Mouse (Mus musculus): Measurements from ENCODE around the gene Pld4. TPM values are rescaled to one million over a fixed set of nuclear protein-coding genes. Genes with fewer than 3 reads are reported as not detected.

Gene Pld4
- total and polyA plus RNA-seq, 3 experiments, result 112 to 226 (median 149) TPM

GRCm38 (mm10) chr12:112764991-112765390 is 4.5 kb downstream of the Pld4 start:
- in situ Hi-C loops (cut with MboI; ENCODE audit: low pct_ligation_motif_present, low pct_unique_long_range_greater_than_20kb, low sequenced_read_pairs) (no loop called here), dilution Hi-C loops (cut with MboI; ENCODE audit: extremely low pct_ligation_motif_present, extremely low pct_unique_long_range_greater_than_20kb, low sequenced_read_pairs) (no loop called here)
- H3K4me2 ChIP-seq (ENCODE audit: insufficient read depth, low read depth, poor library complexity, severe bottlenecking), result no peak overlapping the region
- H3K79me2 ChIP-seq (replicated peaks; ENCODE audit: control insufficient read depth, extremely low read depth, insufficient read depth, poor library complexity, severe bottlenecking), result no peaks in the 10 kb centered on the region
- DNase-seq (ENCODE audit: extremely low read depth), result no peak
- no peak overlapping the region for H3K4me3 ChIP-seq (replicated peaks in 1 of 3; ENCODE audit: low read depth in 2 of 3, low read length in 2 of 3, poor library complexity in 1 of 3)
- H3K9ac ChIP-seq (ENCODE audit: insufficient read depth, low read depth), result no peak overlapping the region
- peaks cover 1% of the 10 kb centered on the region for H3K9me3 ChIP-seq (replicated peaks; ENCODE audit: low read length)
- peaks cover 12 to 29% of the 10 kb centered on the region in 2 experiments for H3K4me1 ChIP-seq (ENCODE audit: control insufficient read depth in 1 of 2, insufficient read depth in 2 of 2)
- no peaks in the 10 kb centered on the region for H3K27me3 ChIP-seq (replicated peaks)
- H3K36me3 ChIP-seq (replicated peaks in 1 of 2; ENCODE audit: control insufficient read depth in 1 of 2, insufficient read depth in 1 of 2, low read length in 1 of 2), result peaks cover 56 to 70% of the 10 kb centered on the region in 2 experiments
- TF ChIP-seq ZMIZ1 (IDR thresholded peaks at IDR 0.05; ENCODE audit: low read depth, low read length) (no peak), MAZ (IDR thresholded peaks at IDR 0.05; ENCODE audit: low read depth, low read length) (no peak), KAT2A (IDR thresholded peaks at IDR 0.05; ENCODE audit: insufficient replicate concordance, low read length) (no peak), HCFC1 (IDR thresholded peaks at IDR 0.05; ENCODE audit: low read depth, low read length) (no peak), MYC (IDR thresholded peaks at IDR 0.05; ENCODE audit: low read depth, low read length) (no peak), MAFK (IDR thresholded peaks at IDR 0.05; ENCODE audit: insufficient replicate concordance, low read length) (no peak), E2F4 (IDR thresholded peaks at IDR 0.05; ENCODE audit: insufficient replicate concordance, low read depth, low read length) (no peak), POLR2A (IDR thresholded peaks at IDR 0.05; ENCODE audit: low read depth, low read length) (no peak), CHD2 (IDR thresholded peaks at IDR 0.05; ENCODE audit: low read length) (no peak), RAD21 (IDR thresholded peaks at IDR 0.05; ENCODE audit: low read depth, low read length) (no peak), ETS1 (conservative IDR thresholded peaks at IDR 0.05; ENCODE audit: low read depth, low read length) (no peak), GABPA (IDR thresholded peaks at IDR 0.05; ENCODE audit: insufficient replicate concordance, low read depth, low read length) (no peak), SIN3A (IDR thresholded peaks at IDR 0.05; ENCODE audit: low read length) (no peak), MXI1 (IDR thresholded peaks at IDR 0.05; ENCODE audit: low read depth, low read length) (no peak), CHD1 (IDR thresholded peaks at IDR 0.05; ENCODE audit: low read depth, low read length) (no peak), JUND (conservative IDR thresholded peaks at IDR 0.05; ENCODE audit: low read depth, low read length) (no peak), POLR2AphosphoS2 (IDR thresholded peaks at IDR 0.05; ENCODE audit: low read depth, low read length) (no peak), ZNF384 (IDR thresholded peaks at IDR 0.05; ENCODE audit: low read depth, low read length) (no peak), PAX5 (IDR thresholded peaks at IDR 0.05; ENCODE audit: low read length) (no peak), NELFE (IDR thresholded peaks at IDR 0.05; ENCODE audit: low read depth, low read length) (no peak)
- H3K27ac ChIP-seq (ENCODE audit: insufficient read depth, low read depth), result no peak overlapping the region

GRCm38 (mm10) chr12:112766586-112766985 is 6.1 kb downstream of the Pld4 start:
- H3K27ac ChIP-seq (ENCODE audit: insufficient read depth, low read depth), result no peak overlapping the region
- peaks cover 12 to 19% of the 10 kb centered on the region in 2 experiments for H3K4me1 ChIP-seq (ENCODE audit: control insufficient read depth in 1 of 2, insufficient read depth in 2 of 2)
- no peak overlapping the region for H3K9ac ChIP-seq (ENCODE audit: insufficient read depth, low read depth)
- H3K4me2 ChIP-seq (ENCODE audit: insufficient read depth, low read depth, poor library complexity, severe bottlenecking), result no peak overlapping the region
- H3K4me3 ChIP-seq (replicated peaks in 1 of 3; ENCODE audit: low read depth in 2 of 3, low read length in 2 of 3, poor library complexity in 1 of 3), result no peak overlapping the region
- H3K36me3 ChIP-seq (replicated peaks in 1 of 2; ENCODE audit: control insufficient read depth in 1 of 2, insufficient read depth in 1 of 2, low read length in 1 of 2), result peaks cover 59 to 85% of the 10 kb centered on the region in 2 experiments
- in situ Hi-C loops (cut with MboI; ENCODE audit: low pct_ligation_motif_present, low pct_unique_long_range_greater_than_20kb, low sequenced_read_pairs), result no loop called here
- dilution Hi-C loops (cut with MboI; ENCODE audit: extremely low pct_ligation_motif_present, extremely low pct_unique_long_range_greater_than_20kb, low sequenced_read_pairs), result no loop called here
- H3K79me2 ChIP-seq (replicated peaks; ENCODE audit: control insufficient read depth, extremely low read depth, insufficient read depth, poor library complexity, severe bottlenecking), result no peaks in the 10 kb centered on the region
- no peaks in the 10 kb centered on the region for H3K9me3 ChIP-seq (replicated peaks; ENCODE audit: low read length)
- H3K27me3 ChIP-seq (replicated peaks), result no peaks in the 10 kb centered on the region
- no peak for DNase-seq (ENCODE audit: extremely low read depth)
- TF ChIP-seq USF1 (IDR thresholded peaks at IDR 0.05; ENCODE audit: low read depth, low read length), result no peak
- no peak for TF ChIP-seq MYC (IDR thresholded peaks at IDR 0.05; ENCODE audit: low read depth, low read length)
- no peak for TF ChIP-seq PAX5 (IDR thresholded peaks at IDR 0.05; ENCODE audit: low read length)
- TF ChIP-seq MAZ (IDR thresholded peaks at IDR 0.05; ENCODE audit: low read depth, low read length), result no peak
- no peak for TF ChIP-seq CHD1 (IDR thresholded peaks at IDR 0.05; ENCODE audit: low read depth, low read length)
- TF ChIP-seq MEF2A (IDR thresholded peaks at IDR 0.05; ENCODE audit: borderline replicate concordance, low read depth, low read length), result no peak
- TF ChIP-seq NRF1 (IDR thresholded peaks at IDR 0.05; ENCODE audit: low read depth, low read length), result no peak
- no peak for TF ChIP-seq MAFK (IDR thresholded peaks at IDR 0.05; ENCODE audit: insufficient replicate concordance, low read length)
- TF ChIP-seq IRF4 (IDR thresholded peaks at IDR 0.05; ENCODE audit: low read depth, low read length), result no peak
- no peak for TF ChIP-seq POLR2A (IDR thresholded peaks at IDR 0.05; ENCODE audit: low read depth, low read length)
